Mouse (Mus musculus): ENCODE measurements around the gene Dlk2.

DNA sequence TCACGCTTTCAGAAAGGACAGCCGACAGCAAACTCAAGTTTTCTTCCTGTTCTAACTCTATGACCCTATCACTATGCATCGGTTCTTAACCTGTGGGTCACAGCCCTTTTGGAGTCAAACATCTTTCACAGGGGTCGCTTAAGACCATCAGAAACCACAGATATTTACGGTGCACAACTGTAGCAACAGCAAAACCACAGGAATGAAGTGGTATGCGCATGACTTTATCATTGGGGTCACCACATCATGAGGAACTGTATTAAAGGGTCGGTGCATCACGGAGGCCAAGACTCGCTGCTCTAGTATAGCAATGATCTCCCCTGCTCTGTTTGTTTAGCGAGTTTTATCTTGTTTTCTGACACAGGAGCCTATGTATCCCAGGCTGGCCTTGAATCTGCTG lies 18.6 kb downstream of the Dlk2 start:
- TF ChIP-seq POLR2A (IDR thresholded peaks at IDR 0.05; ENCODE audit: insufficient read depth, low read depth, low read length) = no peak
- TF ChIP-seq CTCF (IDR thresholded peaks at IDR 0.05) = no peak
- TF ChIP-seq EP300 (IDR thresholded peaks at IDR 0.05; ENCODE audit: insufficient read depth, low read depth, low read length) = no peak

Data from heart, adult 2 months (tissue).